ENCODE assay signal across 8 mouse cellular contexts in genomic region chr4:155891551-155892001, GRCm38 (mm10). TPM values are rescaled to one million over a fixed set of nuclear protein-coding genes. Genes with fewer than 3 reads are reported as not detected.
DNase-seq lines count a peak whose midpoint lies in the region; ATAC-seq and TF ChIP-seq lines count a peak whose summit lies in the region.

Gene Pusl1 (minus strand): TSS chr4:155891781.
Gene Acap3 (plus strand): TSS chr4:155891822.

- no peak for TF ChIP-seq POLR2A in limb, embryonic 14.5 days (IDR thresholded peaks at IDR 0.05; ENCODE audit: borderline replicate concordance, extremely low read depth, insufficient read depth, insufficient read length)

- peak within 1 kb of the TSS; percentile 97 for H3K4me2 ChIP-seq in embryonic facial prominence, embryonic 14.5 days (ENCODE audit: low read depth, low read length)
- H3K4me2 ChIP-seq in limb, embryonic 14.5 days (replicated peaks; ENCODE audit: low read depth, low read length, severe bottlenecking), result peak within 1 kb of the TSS; percentile 96
- peak within 1 kb of the TSS; percentile 93 for H3K4me2 ChIP-seq in midbrain, postnatal 0 days (ENCODE audit: low read depth, low read length, poor library complexity, severe bottlenecking)

- WGBS in embryonic facial prominence, embryonic 14.5 days, result under 1% methylated on average over 28 of the region's 52 CpGs
- 1% methylated on average over 38 of the region's 52 CpGs for WGBS in limb, embryonic 14.5 days
- 1% methylated on average over 44 of the region's 52 CpGs for WGBS in midbrain, postnatal 0 days

- no peak for TF ChIP-seq CTCF in midbrain, postnatal 0 days (IDR thresholded peaks at IDR 0.05)

- no peaks in the 10 kb centered on the region for H3K9me3 ChIP-seq in embryonic facial prominence, embryonic 14.5 days (ENCODE audit: control insufficient read depth, low read length)
- no peaks in the 10 kb centered on the region for H3K9me3 ChIP-seq in limb, embryonic 14.5 days (ENCODE audit: control insufficient read depth, low read length)
- H3K9me3 ChIP-seq in midbrain, postnatal 0 days (ENCODE audit: low read length), result no peaks in the 10 kb centered on the region

- H3K36me3 ChIP-seq in embryonic facial prominence, embryonic 14.5 days (ENCODE audit: control insufficient read depth, insufficient read depth, low read length), result peaks cover 38% of the 10 kb centered on the region
- peaks cover 32% of the 10 kb centered on the region for H3K36me3 ChIP-seq in limb, embryonic 14.5 days (ENCODE audit: control insufficient read depth, insufficient read depth, low read length)
- H3K36me3 ChIP-seq in midbrain, postnatal 0 days (ENCODE audit: insufficient read depth, low read length), result peaks cover 35% of the 10 kb centered on the region

- H3K4me1 ChIP-seq in embryonic facial prominence, embryonic 14.5 days (ENCODE audit: control insufficient read depth, insufficient read depth, low read length), result peaks cover 32% of the 10 kb centered on the region
- H3K4me1 ChIP-seq in limb, embryonic 14.5 days (ENCODE audit: control insufficient read depth, insufficient read depth, low read length), result peaks cover 25% of the 10 kb centered on the region
- peaks cover 28% of the 10 kb centered on the region for H3K4me1 ChIP-seq in midbrain, postnatal 0 days (ENCODE audit: insufficient read depth, low read length)

- H3K4me3 ChIP-seq in embryonic facial prominence, embryonic 14.5 days (ENCODE audit: low read depth, low read length), result peak within 1 kb of the TSS; percentile 95
- peak within 1 kb of the TSS; percentile 88 for H3K4me3 ChIP-seq in limb, embryonic 14.5 days (replicated peaks; ENCODE audit: low read length)
- peak within 1 kb of the TSS; percentile 94 for H3K4me3 ChIP-seq in midbrain, postnatal 0 days (ENCODE audit: low read depth, low read length)

- H3K27me3 ChIP-seq in embryonic facial prominence, embryonic 14.5 days (replicated peaks; ENCODE audit: control insufficient read depth, insufficient read depth, low read length), result no peaks in the 10 kb centered on the region
- no peaks in the 10 kb centered on the region for H3K27me3 ChIP-seq in limb, embryonic 14.5 days (ENCODE audit: control insufficient read depth, insufficient read depth, low read length)
- H3K27me3 ChIP-seq in midbrain, postnatal 0 days (ENCODE audit: insufficient read depth, low read length), result no peaks in the 10 kb centered on the region

- peak; percentile 92 for ATAC-seq in embryonic facial prominence, embryonic 14.5 days (ENCODE audit: low read depth)
- peak; percentile 94 for ATAC-seq in limb, embryonic 14.5 days (ENCODE audit: low FRiP score, low read depth)
- peak; percentile 88 for ATAC-seq in midbrain, postnatal 0 days (ENCODE audit: low FRiP score)

- peak within 1 kb of the TSS; percentile 86 for H3K9ac ChIP-seq in embryonic facial prominence, embryonic 14.5 days (ENCODE audit: low read depth, low read length)
- H3K9ac ChIP-seq in limb, embryonic 14.5 days (ENCODE audit: low read depth, low read length, severe bottlenecking), result peak within 1 kb of the TSS; percentile 75
- peak within 1 kb of the TSS; percentile 84 for H3K9ac ChIP-seq in midbrain, postnatal 0 days (replicated peaks; ENCODE audit: low read length, poor library complexity, severe bottlenecking)

- peak; percentile 87 for DNase-seq in 3T3-L1 (ENCODE audit: low read depth, low spot score)
- peak; percentile 88 to 95 for DNase-seq in adrenal gland, postnatal 4 days (ENCODE audit: low spot score in 2 of 2)
- DNase-seq in embryonic facial prominence, embryonic 14.5 days (ENCODE audit: low spot score), result peak; percentile 97
- peak; percentile 94 for DNase-seq in heart, adult 8-10 months (ENCODE audit: low spot score)
- DNase-seq in kidney, adult 9 months, result peak; percentile 97
- peak; percentile 96 for DNase-seq in limb, embryonic 14.5 days (ENCODE audit: low spot score)
- peak; percentile 98 for DNase-seq in midbrain, postnatal 0 days (ENCODE audit: low spot score)
- peak; percentile 96 to 98 for DNase-seq in spleen, postnatal 14 days (ENCODE audit: low spot score in 2 of 2)

- peak within 1 kb of the TSS; percentile 94 for H3K27ac ChIP-seq in embryonic facial prominence, embryonic 14.5 days (replicated peaks; ENCODE audit: low read depth, low read length)
- peak within 1 kb of the TSS; percentile 89 for H3K27ac ChIP-seq in limb, embryonic 14.5 days (replicated peaks; ENCODE audit: low read depth, low read length)
- H3K27ac ChIP-seq in midbrain, postnatal 0 days (ENCODE audit: low read depth, low read length), result peak within 1 kb of the TSS; percentile 98

RNA-seq across cellular contexts. Expression of gene Pusl1, which starts in this region (rescaled TPM):
- 10 to 100 TPM; 42.9 to 49.0 TPM for total RNA-seq in adrenal gland, postnatal 4 days (2021)
- polyA plus RNA-seq in embryonic facial prominence, embryonic 14.5 days (2014; fragmentation: Nextera tagmentation; extraction: Ambion mirVana), result 48.3 and 49.4 TPM in 2 replicates
- total RNA-seq in heart, adult 8-10 months (2022), result 10 to 100 TPM in 3 of 4 experiments, 1 to 10 TPM in 1; 9.6 to 11.9 (median 10.9) TPM
- 95.7 and 125 TPM in 2 replicates for polyA plus RNA-seq in limb, embryonic 14.5 days (2012; rRNA removed)
- 54.9 and 57.2 TPM in 2 replicates for polyA plus RNA-seq in limb, embryonic 14.5 days (2014; fragmentation: Nextera tagmentation; extraction: Ambion mirVana)
- total RNA-seq in midbrain, postnatal 0 days (2014; rRNA removed), result 71.9 and 95.9 TPM in 2 replicates
- polyA plus RNA-seq in midbrain, postnatal 0 days (2015; fragmentation: Nextera tagmentation; extraction: Ambion mirVana), result 54.3 and 54.5 TPM in 2 replicates

RNA-seq across cellular contexts. Expression of gene Acap3, which starts in this region (rescaled TPM):
- total RNA-seq in adrenal gland, postnatal 4 days (2021), result 10 to 100 TPM; 35.5 to 36.7 TPM
- polyA plus RNA-seq in embryonic facial prominence, embryonic 14.5 days (2014; fragmentation: Nextera tagmentation; extraction: Ambion mirVana), result 23.9 and 24.2 TPM in 2 replicates
- 10 to 100 TPM in 2 of 4 experiments, 1 to 10 TPM in 2; 9.5 to 13.8 (median 10.9) TPM for total RNA-seq in heart, adult 8-10 months (2022)
- polyA plus RNA-seq in limb, embryonic 14.5 days (2012; rRNA removed), result 33.8 and 41.6 TPM in 2 replicates
- polyA plus RNA-seq in limb, embryonic 14.5 days (2014; fragmentation: Nextera tagmentation; extraction: Ambion mirVana), result 19.8 and 22.6 TPM in 2 replicates
- 82.6 and 99.3 TPM in 2 replicates for total RNA-seq in midbrain, postnatal 0 days (2014; rRNA removed)
- 63.3 and 64.5 TPM in 2 replicates for polyA plus RNA-seq in midbrain, postnatal 0 days (2015; fragmentation: Nextera tagmentation; extraction: Ambion mirVana)

Comparison
In these comparisons a context has a peak if more than half of its experiments do, and no peak if none do; other contexts are left out.
1. Peak in every context shown above with its lines: DNase-seq, ATAC-seq, H3K4me3 ChIP-seq and H3K27ac ChIP-seq.